Mouse (Mus musculus): ENCODE results near the gene Cd4. TPM values are rescaled to one million over a fixed set of nuclear protein-coding genes. Genes with fewer than 3 reads are reported as not detected.

Cd4 gene
- 0.08 TPM in 2 replicates for polyA plus RNA-seq (2015; fragmentation: Nextera tagmentation; extraction: Ambion mirVana)

DNA sequence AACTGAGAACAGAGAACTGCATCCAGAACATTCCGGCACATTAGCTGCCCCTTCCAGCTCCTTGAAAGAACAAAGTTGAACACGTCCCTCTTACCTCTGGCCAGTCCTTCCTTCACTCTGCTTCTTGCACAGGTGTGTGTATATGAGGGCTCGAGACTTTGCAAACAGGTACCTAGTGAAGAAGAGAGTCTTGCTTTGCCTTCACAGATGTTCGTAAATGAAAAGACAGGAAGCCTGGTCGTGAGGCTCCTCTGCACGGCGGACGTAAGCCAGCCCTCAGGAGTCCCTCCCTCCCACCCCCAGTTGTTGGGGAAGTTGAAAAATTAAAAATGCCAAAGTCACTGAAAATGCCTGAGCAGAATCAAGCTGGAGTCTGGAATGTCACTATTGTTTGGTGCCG is at the start of gene Cd4:
Gene Cd4, minus strand, starts transcription at position 236 of the 400 bp plus-strand sequence.
- Histone ChIP-seq H3K36me3 (ENCODE audit: poor library complexity, severe bottlenecking) (no peaks in the 10 kb centered on the region), H3K4me2 (no peak within 1 kb of the TSS), H3K9me3 (replicated peaks) (peaks cover 4% of the 10 kb centered on the region; the same call in 1 of the 2 replicates), H3K4me1 (no peaks in the 10 kb centered on the region), H3K4me3 (no peak within 1 kb of the TSS), H3K27me3 (no peaks in the 10 kb centered on the region), H3K9ac (no peak within 1 kb of the TSS), H3K27ac (no peak within 1 kb of the TSS)
- 90% methylated on average over 9 of the region's 9 CpGs for WGBS
- ATAC-seq, result no peak

DNA sequence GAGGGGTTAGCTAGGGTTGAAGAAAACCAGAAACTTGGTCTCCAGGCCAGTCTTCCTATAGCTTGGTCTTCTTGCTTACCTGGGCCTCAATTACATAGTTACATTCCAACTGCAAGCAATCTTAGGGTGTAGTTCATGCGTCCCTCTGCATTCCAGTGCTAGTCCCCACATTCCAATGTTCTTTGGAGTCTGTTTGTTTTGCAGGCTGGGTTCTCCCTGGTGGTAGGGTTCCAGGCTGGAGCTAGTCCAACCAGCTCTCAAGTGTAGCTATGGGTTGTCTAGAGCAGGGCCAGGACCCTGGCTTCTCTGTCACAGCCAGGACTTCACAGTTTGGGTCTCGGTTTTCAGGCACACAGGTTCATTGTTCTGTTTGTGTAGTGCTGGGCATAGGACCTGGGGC is 49.5 kb upstream of the Cd4 start:
- no peak overlapping the region for H3K4me3 ChIP-seq
- no peaks in the 10 kb centered on the region for H3K27me3 ChIP-seq
- H3K4me2 ChIP-seq, result no peak overlapping the region
- H3K27ac ChIP-seq, result no peak overlapping the region
- ATAC-seq, result no peak
- peaks cover 64% of the 10 kb centered on the region for H3K36me3 ChIP-seq (ENCODE audit: poor library complexity, severe bottlenecking)
- 86% methylated on average over 2 of the region's 2 CpGs for WGBS
- H3K4me1 ChIP-seq, result peaks cover 6% of the 10 kb centered on the region
- H3K9me3 ChIP-seq (replicated peaks), result no peaks in the 10 kb centered on the region
- no peak overlapping the region for H3K9ac ChIP-seq

DNA sequence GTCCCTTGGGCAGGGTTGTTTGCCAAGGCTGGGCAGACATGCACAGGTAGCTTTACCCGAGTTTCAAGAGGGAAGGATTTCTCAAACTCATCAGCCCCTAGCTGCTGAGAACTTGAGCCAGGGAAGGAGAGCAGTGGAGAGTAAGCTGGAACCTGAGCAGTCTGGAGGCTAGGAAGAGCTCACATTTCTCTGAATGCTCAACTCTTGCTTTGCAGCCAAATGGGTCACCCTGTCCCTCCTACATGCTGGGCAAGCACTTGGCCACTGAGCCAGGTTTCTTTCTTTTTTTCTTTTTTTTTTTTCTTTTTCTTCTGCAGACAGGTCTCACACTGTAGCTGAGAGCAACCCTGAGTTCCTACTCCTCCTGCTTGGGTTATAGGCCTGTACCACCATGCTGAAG is 48.7 kb upstream of the Cd4 start:
- no peak overlapping the region for H3K4me2 ChIP-seq
- H3K4me3 ChIP-seq, result no peak overlapping the region
- H3K9me3 ChIP-seq (replicated peaks), result no peaks in the 10 kb centered on the region
- no peak overlapping the region; the same call in 1 of the 2 replicates for H3K27ac ChIP-seq
- no peaks in the 10 kb centered on the region for H3K27me3 ChIP-seq
- H3K9ac ChIP-seq, result no peak overlapping the region
- WGBS, result 100% methylated on average over 1 of the region's 1 CpGs
- H3K4me1 ChIP-seq, result peaks cover 13% of the 10 kb centered on the region
- ATAC-seq, result no peak
- H3K36me3 ChIP-seq (ENCODE audit: poor library complexity, severe bottlenecking), result peaks cover 64% of the 10 kb centered on the region

DNA sequence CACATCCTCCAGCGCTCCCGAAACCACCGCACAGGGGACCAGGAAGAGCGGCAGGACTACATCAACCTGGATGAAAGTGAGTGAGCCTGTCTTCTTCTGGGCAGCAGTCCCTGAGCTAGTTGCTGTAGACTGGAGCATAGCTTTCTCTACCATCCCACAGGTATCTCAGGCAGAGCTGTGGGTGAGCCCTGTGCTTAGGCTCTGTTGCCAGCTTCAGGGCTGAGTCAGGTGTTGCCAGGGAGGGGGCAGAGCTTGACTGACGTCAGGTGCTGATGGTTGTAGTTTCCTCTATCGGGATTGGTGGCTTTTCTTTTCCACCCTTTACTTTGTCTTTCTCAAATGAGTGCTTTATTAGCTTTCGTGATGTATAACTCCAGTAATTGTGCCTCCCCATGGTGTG is 46.6 kb upstream of the Cd4 start:
- ATAC-seq, result no peak
- H3K9me3 ChIP-seq (replicated peaks), result no peaks in the 10 kb centered on the region
- H3K4me1 ChIP-seq, result peaks cover 19% of the 10 kb centered on the region
- no peak overlapping the region for H3K4me3 ChIP-seq
- WGBS, result 95% methylated on average over 7 of the region's 7 CpGs
- no peak overlapping the region for H3K27ac ChIP-seq
- peak overlapping the region; percentile 30; the same call in 1 of the 2 replicates for H3K9ac ChIP-seq
- no peaks in the 10 kb centered on the region for H3K27me3 ChIP-seq
- H3K4me2 ChIP-seq, result no peak overlapping the region
- peaks cover 64% of the 10 kb centered on the region for H3K36me3 ChIP-seq (ENCODE audit: poor library complexity, severe bottlenecking)

DNA sequence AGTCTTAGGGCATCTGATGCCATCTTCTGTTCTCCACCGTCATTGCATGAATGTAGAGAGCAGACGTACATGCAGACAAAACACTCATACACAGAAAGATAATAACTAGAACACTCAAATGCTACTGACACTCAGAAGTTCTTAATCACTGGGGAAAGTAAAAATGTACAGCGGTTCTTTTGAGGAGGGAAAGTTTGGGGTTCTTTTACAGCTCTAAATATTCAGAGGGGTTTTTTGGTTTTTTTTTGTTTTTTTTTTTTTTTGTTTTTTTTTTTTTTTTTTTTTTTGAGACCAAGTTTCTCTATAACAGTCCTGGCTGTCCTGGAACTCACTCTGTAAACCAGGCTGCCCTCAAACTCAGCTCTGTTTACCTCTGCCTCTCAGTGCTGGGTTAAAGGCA is 45.1 kb upstream of the Cd4 start:
- no peaks in the 10 kb centered on the region for H3K27me3 ChIP-seq
- H3K4me3 ChIP-seq, result peak overlapping the region; percentile 92; the same call in 1 of the 2 replicates
- WGBS, result 87% methylated on average over 3 of the region's 3 CpGs
- H3K36me3 ChIP-seq (ENCODE audit: poor library complexity, severe bottlenecking), result peaks cover 52% of the 10 kb centered on the region
- no peak overlapping the region for H3K27ac ChIP-seq
- ATAC-seq, result no peak
- H3K4me1 ChIP-seq, result peaks cover 19% of the 10 kb centered on the region
- no peak overlapping the region for H3K9ac ChIP-seq
- H3K4me2 ChIP-seq, result peak overlapping the region; percentile 87; the same call in 1 of the 2 replicates
- H3K9me3 ChIP-seq (replicated peaks), result no peaks in the 10 kb centered on the region

DNA sequence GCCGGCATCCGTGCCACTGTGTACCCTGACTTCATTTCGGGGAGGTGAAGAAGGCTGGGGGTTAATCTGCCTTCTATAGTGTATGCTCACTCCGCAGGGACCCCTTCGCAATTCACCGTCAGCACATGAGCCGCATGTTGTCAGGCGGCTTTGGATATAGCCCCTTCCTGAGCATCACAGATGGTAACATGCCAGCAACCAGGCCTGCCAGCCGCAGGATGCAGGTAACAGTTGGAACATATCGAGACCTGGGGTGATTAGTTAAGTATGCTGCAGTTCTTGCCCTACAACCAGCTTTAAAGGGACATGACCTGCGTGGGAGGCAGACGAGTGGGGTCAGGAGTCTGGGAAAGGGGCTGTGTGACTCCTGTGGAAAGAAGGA is 44.3 kb upstream of the Cd4 start:
- Histone ChIP-seq H3K4me3 (peak overlapping the region; percentile 92), H3K9ac (peak overlapping the region; percentile 95), H3K4me2 (peak overlapping the region; percentile 87), H3K9me3 (replicated peaks) (no peaks in the 10 kb centered on the region), H3K36me3 (ENCODE audit: poor library complexity, severe bottlenecking) (peaks cover 43% of the 10 kb centered on the region), H3K27me3 (no peaks in the 10 kb centered on the region), H3K4me1 (peaks cover 19% of the 10 kb centered on the region), H3K27ac (peak overlapping the region; percentile 94)
- WGBS, result 50% methylated on average over 12 of the region's 12 CpGs
- ATAC-seq, result no peak

DNA sequence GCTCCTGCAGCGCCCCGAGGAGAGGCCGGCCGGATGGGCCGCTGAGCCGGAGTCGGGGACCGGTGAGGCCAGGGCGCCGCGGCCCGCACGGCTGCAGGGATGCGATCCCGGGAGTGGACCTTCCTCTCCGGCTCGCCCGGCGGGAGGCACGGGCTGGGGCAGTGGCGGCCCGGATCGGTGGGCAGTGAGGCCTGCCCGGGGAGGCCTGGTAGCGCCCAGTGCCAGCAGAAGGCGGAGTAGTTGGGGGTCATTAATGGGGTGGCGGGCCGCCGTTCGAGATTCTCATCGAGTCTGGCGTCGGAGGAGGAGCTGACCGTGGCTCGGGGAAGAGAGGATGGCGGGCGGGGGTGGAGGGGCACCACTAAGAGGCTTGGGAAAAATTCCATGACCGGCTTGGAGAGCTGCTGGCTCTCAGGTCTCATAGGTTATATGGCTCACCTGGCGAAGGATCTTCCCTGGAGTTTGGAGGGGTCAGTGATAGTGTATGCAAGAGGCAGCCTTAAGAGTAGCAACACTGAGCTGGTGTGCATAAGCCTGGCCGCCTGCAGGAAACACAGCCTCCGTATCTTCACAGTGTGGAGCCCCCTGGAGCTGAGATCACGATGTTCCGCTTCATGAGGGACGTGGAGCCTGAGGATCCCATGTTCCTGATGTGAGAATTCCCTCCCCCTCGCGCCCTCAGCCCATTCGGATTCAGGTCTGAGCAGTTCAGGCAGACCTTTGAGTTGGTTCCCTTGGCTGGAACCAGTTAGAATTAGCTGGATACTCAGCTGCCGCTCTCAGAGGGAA is 43.7 kb upstream of the Cd4 start:
- Histone ChIP-seq H3K27ac (peak overlapping the region; percentile 94), H3K9ac (peak overlapping the region; percentile 95), H3K4me3 (peak overlapping the region; percentile 92), H3K36me3 (ENCODE audit: poor library complexity, severe bottlenecking) (peaks cover 38% of the 10 kb centered on the region), H3K9me3 (replicated peaks) (no peaks in the 10 kb centered on the region), H3K4me1 (peaks cover 19% of the 10 kb centered on the region), H3K4me2 (peak overlapping the region; percentile 87), H3K27me3 (no peaks in the 10 kb centered on the region)
- ATAC-seq, result peak; percentile 34
- WGBS, result 2% methylated on average over 48 of the region's 48 CpGs

DNA sequence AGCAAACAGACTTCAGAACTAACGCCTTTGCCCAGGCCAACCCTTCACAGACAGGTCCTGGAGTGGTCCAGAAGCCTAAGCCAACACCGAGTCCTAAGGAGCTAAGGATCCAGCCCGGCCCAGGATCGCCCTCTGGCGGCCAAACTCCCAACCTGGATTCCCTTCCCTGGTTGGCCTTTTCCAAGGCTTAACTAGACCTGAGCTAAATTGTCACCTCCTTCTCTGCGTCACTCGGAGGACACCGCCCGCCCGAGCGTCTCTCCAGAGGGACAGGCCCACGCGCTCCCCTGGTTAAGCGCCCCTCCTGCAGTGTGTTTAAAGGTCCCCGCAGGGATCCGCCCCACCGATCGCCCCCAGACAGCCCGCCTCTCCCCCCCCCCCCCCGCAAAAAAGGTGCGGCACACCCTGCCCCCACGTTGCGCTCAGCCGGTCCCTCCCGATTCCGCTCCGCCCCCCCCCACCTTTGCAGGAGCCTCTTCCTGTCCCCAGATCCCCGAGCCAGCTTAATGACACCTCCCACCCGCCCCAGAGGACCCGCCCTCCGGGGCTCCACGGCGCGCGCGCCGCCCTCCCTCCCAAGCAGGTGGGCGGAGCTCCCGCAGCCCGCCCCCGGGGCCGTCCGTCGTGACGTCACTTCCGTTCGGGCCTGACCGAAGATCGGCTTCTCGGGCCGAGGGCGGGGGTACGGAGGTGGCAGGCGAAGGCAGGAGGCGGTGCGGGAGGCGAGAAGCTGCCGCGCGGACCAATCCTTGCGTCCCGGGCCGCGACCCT is 42.9 kb upstream of the Cd4 start, which contains the start of gene Mlf2:
Gene Mlf2, plus strand, starts transcription at position 633 of the 771 bp plus-strand sequence.
- Histone ChIP-seq H3K9me3 (replicated peaks) (no peaks in the 10 kb centered on the region), H3K4me1 (peaks cover 20% of the 10 kb centered on the region), H3K36me3 (ENCODE audit: poor library complexity, severe bottlenecking) (peaks cover 30% of the 10 kb centered on the region), H3K27me3 (no peaks in the 10 kb centered on the region), H3K4me3 (peak within 1 kb of the TSS; percentile 92), H3K9ac (peak within 1 kb of the TSS; percentile 95), H3K27ac (peak within 1 kb of the TSS; percentile 94), H3K4me2 (peak within 1 kb of the TSS; percentile 87)
- peak; percentile 96 for ATAC-seq
- under 1% methylated on average over 49 of the region's 64 CpGs for WGBS

DNA sequence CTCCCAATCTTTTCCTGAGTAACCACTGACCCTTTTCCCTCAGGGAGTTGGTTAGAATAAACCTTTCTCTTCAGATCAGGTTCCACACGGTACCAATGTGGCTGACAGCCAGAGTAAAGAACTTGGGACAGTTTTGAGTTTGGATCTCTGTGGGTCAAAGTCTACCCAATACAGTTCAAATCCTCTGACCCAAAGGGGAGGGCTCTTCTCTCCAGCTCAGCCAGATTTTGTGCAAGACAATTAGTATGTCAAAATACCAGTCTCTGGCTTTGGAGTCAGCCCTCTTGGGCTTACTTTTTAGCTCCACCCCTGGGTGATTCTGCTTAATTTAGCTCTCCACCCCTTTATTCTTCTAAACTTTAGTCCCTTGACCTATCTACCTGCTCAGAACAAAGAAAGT is 42.2 kb upstream of the Cd4 start:
- peak overlapping the region; percentile 92 for H3K4me3 ChIP-seq
- H3K27me3 ChIP-seq, result no peaks in the 10 kb centered on the region
- H3K27ac ChIP-seq, result peak overlapping the region; percentile 94
- peaks cover 23% of the 10 kb centered on the region for H3K36me3 ChIP-seq (ENCODE audit: poor library complexity, severe bottlenecking)
- no peak for ATAC-seq
- peak overlapping the region; percentile 95 for H3K9ac ChIP-seq
- peaks cover 27% of the 10 kb centered on the region for H3K4me1 ChIP-seq
- WGBS, result 39% methylated on average over 1 of the region's 1 CpGs
- no peaks in the 10 kb centered on the region for H3K9me3 ChIP-seq (replicated peaks)
- H3K4me2 ChIP-seq, result peak overlapping the region; percentile 87

DNA sequence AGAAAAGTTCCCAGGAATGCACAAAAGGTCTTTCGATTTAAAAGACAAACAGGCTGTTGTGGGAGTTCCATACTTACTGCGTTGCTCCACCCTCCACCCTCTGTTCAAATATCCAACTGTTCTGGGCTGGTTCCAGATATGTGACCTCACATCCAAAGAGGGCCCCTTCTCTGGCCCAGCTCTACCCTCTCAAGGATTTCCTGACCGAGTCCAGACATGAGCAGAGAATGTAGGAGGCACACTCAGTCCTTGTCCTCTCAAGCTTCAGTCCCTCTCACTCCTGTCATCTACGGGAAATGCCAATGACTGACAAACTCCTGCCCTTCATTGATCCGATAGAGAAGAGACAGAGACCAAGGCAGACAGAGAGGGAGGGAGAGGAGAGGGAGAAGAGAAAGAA is 37.9 kb upstream of the Cd4 start:
- Histone ChIP-seq H3K27me3 (no peaks in the 10 kb centered on the region), H3K9me3 (replicated peaks) (no peaks in the 10 kb centered on the region), H3K4me3 (no peak overlapping the region), H3K27ac (no peak overlapping the region), H3K36me3 (ENCODE audit: poor library complexity, severe bottlenecking) (no peaks in the 10 kb centered on the region), H3K9ac (no peak overlapping the region), H3K4me2 (no peak overlapping the region), H3K4me1 (peaks cover 30% of the 10 kb centered on the region)
- no peak for ATAC-seq
- whole genome bisulfite sequencing, result 47% methylated on average over 5 of the region's 5 CpGs

DNA sequence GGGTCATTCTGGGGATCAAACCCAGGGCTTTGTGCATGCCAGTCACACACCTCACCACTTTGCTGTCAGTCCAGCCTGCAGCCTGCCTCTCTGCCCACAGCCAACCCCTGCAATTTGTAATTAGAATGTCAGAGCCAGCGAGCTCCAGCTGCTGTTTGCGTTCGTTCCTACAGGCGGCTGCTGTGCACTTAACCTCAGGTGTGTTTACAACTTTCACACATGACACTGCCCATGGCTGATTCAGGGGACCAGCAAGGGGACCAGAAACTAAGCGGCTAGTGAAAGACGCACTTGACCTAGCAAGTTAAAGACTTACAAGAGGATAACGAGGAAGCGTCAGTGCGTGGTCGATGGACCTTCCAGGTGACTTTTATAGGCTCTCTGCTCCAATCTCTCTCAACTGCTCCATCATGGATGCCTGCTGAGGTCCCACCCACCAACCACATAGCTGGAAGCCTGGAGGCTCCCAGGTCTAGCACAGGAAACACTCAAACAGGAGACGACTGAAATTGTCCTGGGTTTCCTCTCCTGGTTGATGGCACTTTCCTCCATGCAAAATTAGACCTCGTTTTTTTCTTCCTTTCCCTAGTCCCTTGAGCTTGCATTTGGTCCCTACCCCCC is 37.3 kb upstream of the Cd4 start:
- 38% methylated on average over 12 of the region's 12 CpGs for WGBS
- peaks cover 34% of the 10 kb centered on the region for H3K4me1 ChIP-seq
- H3K27me3 ChIP-seq, result no peaks in the 10 kb centered on the region
- no peaks in the 10 kb centered on the region for H3K36me3 ChIP-seq (ENCODE audit: poor library complexity, severe bottlenecking)
- no peak for ATAC-seq
- H3K4me2 ChIP-seq, result no peak overlapping the region
- H3K9ac ChIP-seq, result no peak overlapping the region
- no peak overlapping the region for H3K27ac ChIP-seq
- no peak overlapping the region for H3K4me3 ChIP-seq
- H3K9me3 ChIP-seq (replicated peaks), result no peaks in the 10 kb centered on the region

DNA sequence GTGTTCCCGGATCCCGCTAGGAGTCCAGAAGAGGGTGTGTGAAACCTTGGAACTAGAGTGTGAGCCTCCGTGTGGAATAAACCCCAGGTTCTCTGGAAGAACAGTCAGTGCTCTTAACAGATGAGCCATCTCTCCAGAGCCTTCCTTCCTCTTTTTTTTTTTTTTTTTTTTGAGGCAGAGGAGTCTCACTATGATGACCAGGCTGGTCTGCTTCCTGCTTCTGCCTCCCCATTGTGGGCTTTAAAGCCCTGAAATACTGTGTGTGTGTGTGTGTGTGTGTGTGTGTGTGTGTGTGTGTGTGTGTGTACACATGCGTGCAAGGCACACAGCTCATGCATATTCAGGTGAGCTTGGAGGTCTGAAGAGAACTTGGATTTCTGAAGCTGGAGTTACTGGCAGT is 33.5 kb upstream of the Cd4 start:
- H3K4me1 ChIP-seq, result peaks cover 48% of the 10 kb centered on the region
- H3K4me3 ChIP-seq, result no peak overlapping the region
- H3K9me3 ChIP-seq (replicated peaks), result no peaks in the 10 kb centered on the region
- H3K27me3 ChIP-seq, result no peaks in the 10 kb centered on the region
- no peak overlapping the region for H3K9ac ChIP-seq
- 74% methylated on average over 4 of the region's 4 CpGs for WGBS
- H3K4me2 ChIP-seq, result no peak overlapping the region
- H3K36me3 ChIP-seq (ENCODE audit: poor library complexity, severe bottlenecking), result no peaks in the 10 kb centered on the region
- H3K27ac ChIP-seq, result peak overlapping the region; percentile 100
- no peak for ATAC-seq

Measured in forebrain, embryonic 13.5 days (tissue).